Mouse (Mus musculus) embryonic facial prominence, embryonic 12.5 days (tissue): ENCODE measurements around the gene Cyp8b1. TPM values are rescaled to one million over a fixed set of nuclear protein-coding genes. Genes with fewer than 3 reads are reported as not detected.

Experiments
- ATAC-seq: fragments of 200-750 bp; cut with Nextera tagmentation; 2 replicates; pipeline ENCODE4 v1.8.0; 2017; ENCODE audit not compliant: insufficient number of reproducible peaks, insufficient read depth, low FRiP score, low TSS enrichment
- H3K27ac ChIP-seq: fragments of 300-500 bp; sonication (generic); 2 replicates; pipeline ENCODE4 v1.5.1; 2016; ENCODE audit warnings: mild to moderate bottlenecking
- H3K27me3 ChIP-seq: fragments of 300-500 bp; sonication (generic); 2 replicates; pipeline ENCODE4 v1.6.1; 2016; ENCODE audit warnings: mild to moderate bottlenecking, moderate library complexity
- H3K36me3 ChIP-seq: fragments of 300-500 bp; sonication (generic); 2 replicates; pipeline ENCODE4 v1.6.1; 2016; ENCODE audit warnings: mild to moderate bottlenecking
- H3K4me1 ChIP-seq: fragments of 300-500 bp; sonication (generic); 2 replicates; pipeline ENCODE4 v1.6.1; 2016
- H3K4me2 ChIP-seq: fragments of 300-500 bp; sonication (generic); replicated peaks from 2 replicates; pipeline ENCODE4 v1.6.1; 2016; ENCODE audit warnings: mild to moderate bottlenecking, moderate library complexity
- H3K4me3 ChIP-seq: fragments of 300-500 bp; sonication (generic); 2 replicates; pipeline ENCODE4 v1.5.1; 2016; ENCODE audit warnings: mild to moderate bottlenecking
- H3K9ac ChIP-seq: fragments of 300-500 bp; sonication (generic); 2 replicates; pipeline ENCODE4 v1.6.1; 2016; ENCODE audit warnings: mild to moderate bottlenecking, moderate library complexity
- H3K9me3 ChIP-seq: fragments of 300-500 bp; sonication (generic); 2 replicates; pipeline ENCODE4 v1.6.1; 2016; ENCODE audit warnings: mild to moderate bottlenecking, moderate library complexity
- WGBS: fragments of 180-500 bp; shearing (Covaris S2); methylation state at CpG from one replicate; pipeline ENCODE4 v1.1.7; 2016; 5-methylcytosine and 5-hydroxymethylcytosine counted together
- polyA plus RNA-seq: library from polyadenylated mRNA; unstranded; fragments of >200 nt; fragmentation: Nextera tagmentation; extraction: Ambion mirVana; gene quantifications from 2 replicates; pipeline ENCODE4 v1.2.1, GENCODE M21; 2016

Gene Cyp8b1
- polyA plus RNA-seq, 1 experiment from 2014 or later = not detected

DNA sequence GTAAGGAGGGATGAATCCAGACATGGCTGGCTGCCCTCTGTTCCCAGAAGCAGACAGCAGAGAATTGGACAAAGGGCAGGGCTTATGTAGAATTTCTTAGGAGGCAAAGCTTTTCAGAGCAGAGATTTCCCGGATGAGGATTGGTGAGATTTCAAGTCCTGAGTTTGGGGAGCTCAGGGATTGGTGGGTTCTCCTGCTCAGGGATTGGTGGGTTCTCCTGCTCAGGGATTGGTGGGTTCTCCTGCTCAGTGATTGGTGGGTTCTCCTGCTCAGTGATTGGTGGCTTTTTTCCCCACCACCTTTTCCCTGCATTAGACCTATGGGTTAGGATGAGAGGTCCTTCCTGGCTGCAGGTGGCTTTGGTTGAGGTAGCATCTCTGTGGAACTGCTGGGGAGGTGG lies 20.8 kb upstream of the Cyp8b1 start:
- no peaks in the 10 kb centered on the region for H3K9me3 ChIP-seq
- no peak for ATAC-seq
- H3K4me1 ChIP-seq = no peaks in the 10 kb centered on the region
- 75% methylated on average over 1 of the region's 1 CpGs for WGBS
- H3K27me3 ChIP-seq = no peaks in the 10 kb centered on the region
- H3K36me3 ChIP-seq = no peaks in the 10 kb centered on the region
- H3K4me2 ChIP-seq = no peak overlapping the region
- H3K9ac ChIP-seq = no peak overlapping the region
- H3K27ac ChIP-seq = no peak overlapping the region
- H3K4me3 ChIP-seq = no peak overlapping the region

DNA sequence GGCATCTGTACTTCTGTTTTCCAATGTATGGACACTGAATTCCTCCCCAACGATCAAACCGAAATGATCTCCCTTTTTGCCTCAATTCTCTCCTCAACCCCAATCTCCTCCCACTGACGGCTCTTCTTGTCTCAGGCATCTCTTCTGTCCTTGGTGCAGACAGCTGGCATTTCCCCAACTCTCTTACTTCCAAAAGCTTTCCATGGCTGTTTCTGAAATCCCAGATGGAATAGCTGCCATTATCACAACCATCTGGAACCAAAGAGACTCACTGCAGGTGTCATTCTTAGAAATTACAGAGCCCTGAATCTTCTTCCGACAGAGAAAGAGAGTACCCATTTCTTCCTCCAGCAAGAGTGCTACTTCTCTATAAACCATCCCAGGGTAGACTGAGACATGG lies 18.8 kb upstream of the Cyp8b1 start:
- ATAC-seq = no peak
- 90% methylated on average over 4 of the region's 4 CpGs for WGBS
- no peak overlapping the region for H3K4me3 ChIP-seq

DNA sequence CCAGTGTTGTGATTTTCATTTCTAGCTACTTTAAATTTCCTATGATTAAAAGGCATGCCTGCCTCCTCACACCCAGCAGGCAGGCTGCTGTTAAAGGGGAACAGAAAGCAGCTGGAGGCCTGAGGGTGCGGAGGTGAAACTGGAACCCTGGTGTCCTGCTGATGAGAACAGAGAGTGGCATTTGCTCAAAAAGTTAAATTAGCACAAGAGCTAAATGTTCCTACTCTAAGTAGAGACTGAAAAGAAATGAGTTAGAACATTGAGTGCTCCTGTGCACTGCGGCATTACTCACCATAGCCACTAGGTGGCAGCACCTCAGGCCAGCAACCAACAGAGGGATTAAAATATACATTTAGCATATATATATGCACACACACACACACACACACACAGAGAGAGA lies 12.4 kb upstream of the Cyp8b1 start:
- Histone ChIP-seq H3K4me3 (no peak overlapping the region), H3K4me2 (no peak overlapping the region), H3K9ac (no peak overlapping the region), H3K27me3 (no peaks in the 10 kb centered on the region), H3K36me3 (no peaks in the 10 kb centered on the region), H3K9me3 (no peaks in the 10 kb centered on the region), H3K4me1 (peaks cover 5% of the 10 kb centered on the region; the same call in 1 of the 2 replicates), H3K27ac (no peak overlapping the region)
- WGBS = 19% methylated on average over 2 of the region's 2 CpGs
- no peak for ATAC-seq

More for the DNA sequence above, 18.8 kb upstream of the Cyp8b1 start:
- Histone ChIP-seq H3K4me1 (no peaks in the 10 kb centered on the region), H3K36me3 (no peaks in the 10 kb centered on the region), H3K4me2 (no peak overlapping the region), H3K9me3 (no peaks in the 10 kb centered on the region), H3K27ac (no peak overlapping the region), H3K9ac (no peak overlapping the region), H3K27me3 (no peaks in the 10 kb centered on the region)

DNA sequence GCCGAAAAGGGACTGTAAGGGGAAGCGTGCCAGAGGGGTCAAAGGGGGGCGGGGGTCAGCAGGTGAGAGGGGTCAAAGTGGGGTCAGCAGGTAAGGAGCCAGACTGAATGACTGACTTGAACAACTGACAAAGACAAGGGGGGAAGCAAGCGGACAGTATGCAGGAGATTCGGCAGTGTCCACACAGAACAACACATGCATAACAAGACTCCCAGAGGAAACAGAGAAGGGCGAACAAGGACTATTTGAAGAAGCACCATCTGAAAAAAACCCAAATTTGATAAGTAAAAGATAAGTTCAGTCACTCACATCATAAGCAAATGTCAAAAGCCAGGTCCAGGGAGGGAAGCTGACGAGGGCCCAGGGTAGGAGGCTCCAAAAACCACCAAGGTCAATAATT lies 11.6 kb upstream of the Cyp8b1 start:
- H3K4me2 ChIP-seq = no peak overlapping the region
- H3K4me1 ChIP-seq = peaks cover 5% of the 10 kb centered on the region; the same call in 1 of the 2 replicates
- H3K36me3 ChIP-seq = no peaks in the 10 kb centered on the region
- H3K9me3 ChIP-seq = no peaks in the 10 kb centered on the region
- H3K4me3 ChIP-seq = no peak overlapping the region
- no peak overlapping the region for H3K27ac ChIP-seq
- ATAC-seq = no peak
- no peak overlapping the region for H3K9ac ChIP-seq
- 79% methylated on average over 7 of the region's 7 CpGs for WGBS
- H3K27me3 ChIP-seq = no peaks in the 10 kb centered on the region

DNA sequence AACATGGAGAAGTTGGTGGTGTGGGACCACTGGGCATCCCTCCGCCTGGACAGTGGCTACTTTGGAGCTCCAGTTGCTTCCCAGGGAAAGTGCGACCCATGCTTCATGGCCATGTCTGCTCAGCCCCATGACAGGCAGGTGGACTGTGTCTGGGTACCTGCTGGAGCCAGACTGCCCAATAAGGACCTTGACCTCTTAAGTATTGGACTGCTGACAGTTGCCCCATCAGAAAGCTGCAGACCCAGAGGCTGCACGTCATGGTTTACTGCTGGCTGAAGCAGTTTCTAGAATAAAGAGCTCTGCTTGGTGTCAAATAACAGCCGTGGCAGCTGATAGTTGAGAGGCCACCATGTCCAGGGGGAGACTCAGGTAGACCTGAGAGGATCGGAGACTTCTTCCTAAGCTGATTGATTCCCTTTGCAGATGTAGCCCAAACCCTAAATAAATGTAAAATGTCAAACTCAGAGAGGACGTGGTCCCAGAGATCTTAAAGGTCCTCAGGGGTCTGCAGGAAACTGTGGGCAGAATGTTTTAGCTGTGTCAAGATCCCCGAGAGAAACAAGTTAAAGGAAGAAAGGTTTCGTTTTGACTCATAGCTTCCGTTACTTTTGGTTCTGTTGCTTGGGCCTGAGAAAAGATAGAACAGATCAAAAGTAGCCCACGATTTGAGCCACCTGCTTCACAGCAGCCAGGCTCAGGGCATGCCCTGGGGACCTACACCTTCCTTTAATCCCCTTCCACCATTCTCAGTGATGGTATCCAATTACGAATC lies 10.7 kb upstream of the Cyp8b1 start:
- Histone ChIP-seq H3K4me1 (peaks cover 5% of the 10 kb centered on the region; the same call in 1 of the 2 replicates), H3K36me3 (no peaks in the 10 kb centered on the region), H3K4me3 (no peak overlapping the region), H3K27me3 (no peaks in the 10 kb centered on the region), H3K4me2 (no peak overlapping the region), H3K9ac (no peak overlapping the region), H3K27ac (no peak overlapping the region), H3K9me3 (no peaks in the 10 kb centered on the region)
- no peak for ATAC-seq
- WGBS = 47% methylated on average over 11 of the region's 11 CpGs

DNA sequence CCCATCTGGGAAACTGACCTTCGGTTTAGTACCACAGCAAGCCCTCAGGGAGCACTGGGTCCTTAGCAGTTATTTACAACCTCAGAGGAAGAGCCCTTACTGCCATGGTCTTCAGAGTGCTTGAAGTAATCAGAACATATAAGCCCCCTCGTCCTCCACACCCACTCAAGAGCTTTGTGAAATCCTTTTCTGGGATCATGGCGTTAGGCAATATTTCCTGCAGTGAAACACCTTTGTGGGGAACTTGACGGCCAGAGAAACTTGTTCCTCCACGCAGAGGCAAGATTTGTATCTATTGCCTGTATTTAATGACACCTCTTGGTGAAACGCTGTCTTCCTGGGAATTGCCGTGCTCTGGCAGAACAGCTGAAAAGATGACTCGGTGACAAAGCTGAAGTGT lies 9.9 kb upstream of the Cyp8b1 start:
- Histone ChIP-seq H3K27me3 (no peaks in the 10 kb centered on the region), H3K9me3 (no peaks in the 10 kb centered on the region), H3K4me1 (peaks cover 5% of the 10 kb centered on the region; the same call in 1 of the 2 replicates), H3K9ac (no peak overlapping the region), H3K27ac (no peak overlapping the region), H3K4me3 (no peak overlapping the region), H3K4me2 (no peak overlapping the region), H3K36me3 (no peaks in the 10 kb centered on the region)
- no peak for ATAC-seq
- 74% methylated on average over 8 of the region's 8 CpGs for WGBS

DNA sequence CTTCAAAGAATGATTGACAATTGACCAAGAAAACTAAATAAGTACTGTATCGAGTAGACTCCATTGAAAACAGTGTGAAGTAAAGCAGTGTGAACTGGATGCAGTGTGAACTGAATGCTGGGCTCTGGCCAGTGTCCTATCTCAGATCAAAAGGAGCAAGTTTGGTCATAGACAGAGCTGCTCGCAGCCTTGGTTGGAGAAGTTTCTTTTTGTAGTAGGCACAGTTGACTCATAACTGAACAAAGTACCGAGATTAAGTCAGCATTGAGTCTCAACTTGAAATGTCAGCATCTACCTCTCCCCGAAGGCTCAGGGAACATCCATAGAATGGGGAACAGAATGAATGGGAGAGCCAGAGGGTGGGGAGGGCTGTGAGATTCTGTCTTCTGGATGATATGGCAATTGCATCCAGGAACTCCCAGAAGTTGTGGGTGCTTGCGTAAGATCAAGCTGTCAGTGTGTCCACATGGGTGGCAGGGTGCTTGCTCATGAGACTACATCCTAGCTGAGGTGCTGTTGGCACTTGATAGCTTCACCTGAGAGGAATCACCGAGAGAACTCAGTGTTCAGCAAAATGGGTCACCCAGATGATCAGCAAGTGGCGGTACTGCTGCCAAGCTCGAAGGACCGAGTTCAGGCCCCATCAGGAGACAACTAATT lies 8.9 kb upstream of the Cyp8b1 start:
- ATAC-seq = no peak
- Histone ChIP-seq H3K4me3 (no peak overlapping the region), H3K36me3 (no peaks in the 10 kb centered on the region), H3K9ac (no peak overlapping the region), H3K4me2 (no peak overlapping the region), H3K27me3 (no peaks in the 10 kb centered on the region), H3K27ac (no peak overlapping the region), H3K9me3 (no peaks in the 10 kb centered on the region), H3K4me1 (peaks cover 5% of the 10 kb centered on the region; the same call in 1 of the 2 replicates)
- 93% methylated on average over 9 of the region's 9 CpGs for WGBS

DNA sequence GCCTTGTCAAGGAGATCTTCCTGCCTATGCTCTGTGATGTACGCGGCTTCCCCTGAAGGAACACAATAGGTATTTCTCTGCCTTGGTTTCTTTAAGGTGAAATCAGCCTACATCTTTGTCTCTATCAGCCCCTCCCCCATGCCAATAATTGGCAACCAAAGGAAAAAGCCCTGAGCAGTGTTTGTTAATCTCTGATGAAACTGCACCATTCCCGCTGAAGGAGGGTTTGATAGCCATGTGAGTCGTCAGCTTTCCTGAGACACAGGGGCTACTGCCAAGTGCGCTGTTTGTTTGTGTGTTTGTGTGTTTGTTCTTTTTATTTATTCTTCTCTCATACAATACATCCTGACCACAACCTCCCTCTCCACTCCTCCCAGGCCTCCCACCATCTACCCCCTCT lies 7.8 kb upstream of the Cyp8b1 start:
- H3K4me2 ChIP-seq = no peak overlapping the region
- H3K27me3 ChIP-seq = no peaks in the 10 kb centered on the region
- H3K4me3 ChIP-seq = no peak overlapping the region
- peaks cover 5% of the 10 kb centered on the region; the same call in 1 of the 2 replicates for H3K4me1 ChIP-seq
- H3K9me3 ChIP-seq = no peaks in the 10 kb centered on the region
- no peaks in the 10 kb centered on the region for H3K36me3 ChIP-seq
- 89% methylated on average over 5 of the region's 5 CpGs for WGBS
- H3K27ac ChIP-seq = no peak overlapping the region
- no peak for ATAC-seq
- H3K9ac ChIP-seq = no peak overlapping the region

DNA sequence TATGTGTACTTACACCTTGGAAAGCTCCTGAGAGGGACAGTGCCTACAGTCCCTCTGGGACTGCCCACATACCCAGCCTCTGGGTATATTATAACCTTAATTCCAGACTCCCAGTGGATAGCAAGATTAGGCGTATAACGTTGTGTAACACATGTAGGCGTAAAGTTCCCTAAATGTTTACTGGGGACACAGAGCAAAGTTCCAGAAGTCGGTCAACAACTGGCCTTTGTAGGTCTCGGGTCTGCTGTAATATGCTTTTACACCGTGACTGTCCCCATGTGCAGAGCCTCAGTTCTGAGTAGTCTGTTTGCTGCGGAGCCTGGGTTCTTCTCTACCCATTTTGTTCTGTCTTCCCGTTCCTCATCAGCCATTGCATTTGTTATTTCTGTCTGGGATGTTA lies 7.3 kb upstream of the Cyp8b1 start:
- Histone ChIP-seq H3K4me1 (peaks cover 5% of the 10 kb centered on the region; the same call in 1 of the 2 replicates), H3K9ac (no peak overlapping the region), H3K27ac (no peak overlapping the region), H3K4me3 (no peak overlapping the region), H3K36me3 (no peaks in the 10 kb centered on the region), H3K27me3 (no peaks in the 10 kb centered on the region), H3K4me2 (no peak overlapping the region), H3K9me3 (no peaks in the 10 kb centered on the region)
- no peak for ATAC-seq
- WGBS = 88% methylated on average over 8 of the region's 8 CpGs

DNA sequence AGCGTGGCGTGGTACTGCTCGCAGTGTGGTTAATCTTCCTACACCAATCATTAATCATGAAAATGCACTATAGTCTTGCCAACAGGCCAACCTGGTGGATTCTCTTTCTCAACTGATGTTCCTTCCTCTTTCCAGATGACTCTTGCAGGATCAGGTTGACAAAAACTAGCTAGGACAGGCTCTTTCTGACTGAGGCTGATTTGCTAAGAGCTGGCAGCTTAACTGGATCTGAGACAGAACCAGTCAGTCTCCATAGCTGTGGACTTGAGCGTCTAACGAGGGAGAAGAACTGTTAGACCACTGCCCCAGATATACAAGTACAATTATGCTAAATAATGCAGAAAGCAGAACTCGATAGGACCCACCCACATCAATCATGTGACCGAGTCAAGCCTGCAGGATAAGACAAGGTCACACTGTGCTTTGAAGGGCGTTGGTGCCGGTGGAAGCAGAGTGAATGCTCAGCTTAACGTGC lies 3.0 kb upstream of the Cyp8b1 start:
- 78% methylated on average over 10 of the region's 10 CpGs for WGBS
- no peak for ATAC-seq
- no peak overlapping the region for H3K4me2 ChIP-seq

DNA sequence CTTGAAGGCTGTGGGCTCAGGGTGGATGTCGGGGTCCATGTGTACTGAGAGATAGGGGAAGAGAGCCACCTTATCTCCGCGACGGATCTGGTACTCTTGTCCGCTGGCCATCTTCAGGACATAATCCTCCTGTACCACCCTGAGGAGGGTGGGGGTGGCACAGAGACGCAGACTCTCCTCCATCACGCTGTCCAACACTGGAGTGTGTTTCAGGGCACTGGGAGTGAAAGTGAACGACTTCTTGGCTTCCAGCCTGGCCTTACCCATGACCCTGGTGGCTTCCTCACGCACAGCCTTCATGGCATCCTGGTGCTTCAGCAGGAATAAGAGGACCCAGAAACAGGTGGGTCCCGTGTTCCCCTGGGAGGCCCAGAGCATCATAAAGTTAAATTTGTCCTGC lies 1.0 kb downstream of the Cyp8b1 start:
- Histone ChIP-seq H3K9me3 (no peaks in the 10 kb centered on the region), H3K4me2 (no peak overlapping the region), H3K27ac (no peak overlapping the region), H3K4me1 (no peaks in the 10 kb centered on the region), H3K36me3 (no peaks in the 10 kb centered on the region), H3K4me3 (no peak overlapping the region), H3K27me3 (no peaks in the 10 kb centered on the region), H3K9ac (no peak overlapping the region)
- ATAC-seq = no peak
- WGBS = 91% methylated on average over 10 of the region's 10 CpGs

More for the DNA sequence above, 3.0 kb upstream of the Cyp8b1 start:
- Histone ChIP-seq H3K36me3 (no peaks in the 10 kb centered on the region), H3K9me3 (no peaks in the 10 kb centered on the region), H3K27me3 (no peaks in the 10 kb centered on the region), H3K4me1 (no peaks in the 10 kb centered on the region), H3K9ac (no peak overlapping the region), H3K4me3 (no peak overlapping the region), H3K27ac (no peak overlapping the region)

DNA sequence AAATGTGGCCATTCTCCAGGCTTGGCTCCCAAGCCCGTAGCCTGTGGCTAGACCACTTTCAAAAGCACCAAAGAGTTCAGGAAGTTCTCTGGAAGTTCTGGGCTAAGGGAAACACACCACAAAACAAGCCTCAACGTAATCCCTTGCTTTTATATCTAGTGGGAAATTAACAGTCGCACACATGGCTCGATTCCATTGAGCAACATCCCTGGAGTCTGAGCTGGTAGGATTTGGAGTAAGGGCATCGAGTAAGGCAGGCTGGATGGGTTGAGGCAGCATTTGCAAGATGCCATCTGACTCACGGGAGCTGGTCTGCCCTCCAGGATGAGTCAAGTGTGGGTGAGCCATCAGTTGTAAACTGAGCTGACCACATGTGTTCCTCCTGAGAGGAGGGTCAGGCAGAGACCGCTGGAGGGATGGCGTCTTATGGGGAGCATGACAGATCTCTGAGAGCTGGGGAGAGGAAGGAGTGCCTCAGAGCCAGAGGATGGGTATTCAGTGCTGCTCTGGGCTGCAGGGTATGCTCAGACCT lies 1.8 kb downstream of the Cyp8b1 start:
- ATAC-seq = no peak
- no peaks in the 10 kb centered on the region for H3K9me3 ChIP-seq
- no peaks in the 10 kb centered on the region for H3K27me3 ChIP-seq
- WGBS = 75% methylated on average over 8 of the region's 8 CpGs
- H3K9ac ChIP-seq = no peak overlapping the region
- no peak overlapping the region for H3K4me3 ChIP-seq
- H3K36me3 ChIP-seq = no peaks in the 10 kb centered on the region
- no peak overlapping the region for H3K4me2 ChIP-seq
- H3K27ac ChIP-seq = no peak overlapping the region
- H3K4me1 ChIP-seq = no peaks in the 10 kb centered on the region
